Mouse (Mus musculus) brain, embryonic 14.5 days (tissue): ENCODE measurements around the gene Stard10.

Experiments used
- CTCF ChIP-seq: fragments of 200-500 bp; IDR thresholded peaks from 2 replicates; pipeline ENCODE4 v1.5.1; 2012; ENCODE audit warnings: inconsistent platforms, mild to moderate bottlenecking, moderate library complexity, borderline replicate concordance; ENCODE audit not compliant: insufficient read depth, insufficient read length; ENCODE audit errors: extremely low read depth
- POLR2A ChIP-seq: fragments of 200-500 bp; IDR thresholded peaks from 2 replicates; pipeline ENCODE4 v1.6.1; 2012; ENCODE audit warnings: mild to moderate bottlenecking, inconsistent platforms, borderline replicate concordance; ENCODE audit not compliant: poor library complexity, insufficient read depth, insufficient read length, severe bottlenecking; ENCODE audit errors: extremely low read depth

DNA sequence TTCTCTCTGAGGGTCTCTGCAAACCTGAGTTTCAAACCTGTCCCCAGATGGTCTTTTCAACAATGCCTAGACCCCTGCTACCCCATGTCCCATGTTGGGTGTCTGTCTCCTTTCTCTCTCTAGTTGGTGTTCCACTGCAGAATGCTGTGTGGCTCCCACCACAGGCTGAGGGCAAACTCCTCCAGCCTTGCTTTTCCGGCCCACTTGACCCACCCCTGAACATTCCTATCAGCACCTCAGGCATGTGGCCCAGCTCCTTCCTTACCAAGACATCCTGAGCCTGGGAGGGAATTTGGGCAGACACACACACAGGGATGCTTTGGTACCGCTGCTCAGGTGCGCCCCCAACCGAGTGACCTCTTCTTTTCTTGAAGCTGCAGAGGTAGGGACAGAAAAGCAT lies 23.3 kb upstream of the Stard10 start:
- no peak for TF ChIP-seq CTCF
- TF ChIP-seq POLR2A, result no peak
